Mouse (Mus musculus): ENCODE data around the gene Ets2.

DNA sequence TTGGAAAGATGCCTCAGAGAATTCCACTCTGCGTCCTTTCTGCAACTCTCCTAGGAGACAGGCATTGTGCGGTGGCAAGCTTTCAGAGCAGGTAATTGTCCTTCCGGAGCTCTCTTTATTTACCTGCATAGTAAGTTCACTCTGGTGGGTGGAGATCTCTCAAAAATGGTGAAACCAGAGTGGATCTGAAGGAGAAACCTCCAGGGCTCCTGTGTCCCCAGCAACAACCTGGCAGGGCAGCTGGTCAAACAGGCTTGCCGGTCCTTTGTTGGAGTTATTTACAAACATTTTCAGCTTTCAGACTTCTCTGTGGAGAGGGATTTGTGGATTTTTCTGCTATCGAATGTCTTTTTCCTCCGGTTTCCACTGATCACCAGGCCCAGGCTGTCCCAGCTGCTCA, 34.6 kb downstream of the Ets2 start:
- no peak for TF ChIP-seq POLR2A (IDR thresholded peaks at IDR 0.05; ENCODE audit: borderline replicate concordance, low read depth, low read length)
- no peak for TF ChIP-seq CTCF (IDR thresholded peaks at IDR 0.05; ENCODE audit: low read depth, low read length)

Measured in bone marrow macrophage, adult 2 months (primary cell).